Mouse (Mus musculus): Measurements from ENCODE around the gene Gemin7.

Gemin7 gene

DNA sequence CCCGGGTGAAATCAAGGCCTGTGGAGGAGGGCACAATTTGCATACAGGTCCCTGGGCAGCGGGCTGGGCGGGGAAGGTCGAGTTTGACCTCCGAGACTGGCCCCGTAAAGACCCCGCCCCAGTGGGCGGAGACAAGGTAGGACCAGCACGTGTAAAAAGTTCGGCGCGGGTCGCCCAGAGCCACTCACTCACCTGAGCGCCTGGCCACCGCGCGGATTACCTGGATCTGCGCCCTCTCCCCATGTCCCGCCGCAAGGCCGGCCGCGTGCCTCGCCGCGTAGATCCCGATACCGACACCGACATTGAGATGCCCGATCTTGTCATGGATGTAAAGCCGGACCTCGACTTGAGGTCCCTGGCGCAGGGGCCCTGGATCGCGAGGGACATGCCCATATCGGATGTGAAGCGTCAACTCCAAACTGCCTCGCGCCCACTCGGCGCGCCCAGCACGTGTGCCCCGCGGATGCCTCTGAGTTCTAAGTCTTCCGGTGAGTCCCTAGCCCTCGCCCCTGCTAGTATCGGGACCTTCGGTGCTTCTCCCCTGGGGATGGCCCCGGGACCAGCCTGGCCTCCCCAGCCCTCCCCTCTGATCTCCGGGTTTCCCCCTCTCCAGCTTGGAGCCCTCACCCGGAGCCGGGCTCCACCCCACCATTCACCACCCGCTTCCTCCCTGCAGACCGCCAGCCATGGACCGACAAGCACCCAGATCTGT, at the start of gene Gemin7, which contains the start of gene Zfp296:
Gene Gemin7 (minus strand): TSS at position 455 of the 712 bp plus-strand sequence.
Gene Zfp296 (plus strand): TSS at position 147 of the 712 bp plus-strand sequence.
- DNase-seq (ENCODE audit: low read depth, low spot score), result peak; percentile 91

DNA sequence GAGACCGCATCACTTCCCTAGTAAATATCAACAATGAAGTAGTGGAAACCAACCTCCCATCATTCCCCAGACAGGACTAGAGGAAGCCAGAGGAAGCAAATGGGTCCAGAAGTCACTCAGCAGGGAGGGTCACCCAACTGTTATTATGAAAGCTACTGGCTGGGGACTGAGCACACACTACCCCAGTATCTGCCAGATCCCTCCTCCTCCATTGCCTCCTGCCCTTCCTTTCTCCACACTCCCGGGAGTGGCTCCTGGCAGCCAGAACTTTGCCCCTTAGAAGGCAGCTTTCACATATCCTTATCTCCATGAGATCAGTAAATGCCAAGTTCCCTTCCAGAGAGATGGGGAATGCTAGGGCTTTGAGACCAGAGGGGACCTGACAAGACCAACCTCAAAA, 46.0 kb upstream of the Gemin7 start:
- DNase-seq (ENCODE audit: low read depth, low spot score), result no peak

DNA sequence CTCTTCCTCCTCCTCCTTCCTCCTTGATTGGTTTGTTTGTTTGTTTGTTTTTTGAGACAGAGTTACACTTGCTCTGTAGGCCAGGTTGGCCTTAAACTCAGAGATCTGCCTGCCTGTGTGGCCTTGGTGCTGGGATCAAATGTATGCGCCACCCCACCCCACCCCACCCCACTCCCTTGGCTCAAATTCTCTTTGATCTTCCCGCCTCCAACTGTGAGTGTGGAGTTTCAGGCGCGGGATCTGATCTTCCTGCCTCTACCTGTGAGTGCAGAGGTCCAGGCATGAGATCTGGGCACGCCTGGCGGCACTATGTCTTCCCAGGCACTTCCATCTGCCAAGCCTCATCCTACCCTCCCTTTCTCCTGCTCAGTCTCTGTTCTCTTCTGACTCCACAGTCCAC, 44.8 kb upstream of the Gemin7 start:
- no peak for DNase-seq (ENCODE audit: low read depth, low spot score)

DNA sequence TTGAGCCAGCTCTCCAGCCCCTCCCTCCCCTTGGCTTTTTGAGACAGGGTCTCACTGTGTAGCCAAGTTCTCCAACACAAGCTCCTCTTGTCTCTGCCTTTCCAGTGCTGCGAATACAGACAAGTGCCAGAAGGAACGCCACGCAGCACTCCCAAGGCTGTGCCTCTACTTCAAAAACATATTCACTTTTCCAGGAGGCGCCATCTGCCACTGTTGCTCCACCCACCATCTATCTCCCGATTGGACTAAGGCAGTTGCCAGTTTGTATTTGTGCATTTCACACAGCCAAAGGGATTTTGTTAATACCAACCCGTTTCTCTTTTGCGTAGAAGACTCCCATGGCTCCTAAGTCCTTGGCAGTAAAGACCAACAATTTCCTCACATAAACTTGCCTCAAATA, 43.4 kb upstream of the Gemin7 start:
- no peak for DNase-seq (ENCODE audit: low read depth, low spot score)

DNA sequence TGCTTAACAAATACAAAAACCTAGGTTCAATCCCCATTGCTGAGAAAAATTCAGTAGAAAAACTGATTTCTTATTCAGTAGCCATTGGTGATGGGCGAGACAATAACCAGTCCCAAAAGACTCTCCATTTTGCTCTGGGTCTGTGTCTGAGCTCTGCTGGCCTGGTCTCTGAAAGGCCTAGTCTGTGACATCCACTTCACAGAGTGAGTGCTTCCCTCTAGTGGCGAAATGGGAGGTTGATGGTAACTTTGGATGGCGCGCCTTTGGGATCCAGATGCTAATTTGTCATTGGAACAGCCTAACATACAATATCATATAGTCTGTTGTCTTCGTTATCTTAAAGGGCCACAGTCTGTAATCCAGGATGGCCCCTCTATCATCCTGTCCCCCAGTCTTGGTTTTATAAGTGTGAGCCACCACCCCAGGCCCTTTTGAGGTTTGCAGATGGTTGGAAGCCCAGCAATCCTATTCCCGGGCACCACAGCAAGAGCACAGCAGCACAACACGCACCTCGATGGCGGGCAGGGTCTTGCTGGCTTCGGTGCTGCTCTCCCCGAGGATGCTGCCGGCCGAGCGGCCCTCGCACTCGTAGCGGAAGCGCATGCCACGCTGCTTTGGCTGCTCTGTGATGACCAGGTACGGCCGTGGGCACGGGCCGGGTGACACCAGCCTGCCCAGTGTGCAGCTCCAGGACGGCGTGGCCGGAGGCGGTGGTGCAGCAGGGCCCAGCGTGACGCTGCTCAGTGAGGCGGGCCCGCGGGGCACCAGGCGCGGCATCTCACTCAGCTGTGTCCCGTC, 41.8 kb upstream of the Gemin7 start:
- DNase-seq (ENCODE audit: low read depth, low spot score), result peak; percentile 75

DNA sequence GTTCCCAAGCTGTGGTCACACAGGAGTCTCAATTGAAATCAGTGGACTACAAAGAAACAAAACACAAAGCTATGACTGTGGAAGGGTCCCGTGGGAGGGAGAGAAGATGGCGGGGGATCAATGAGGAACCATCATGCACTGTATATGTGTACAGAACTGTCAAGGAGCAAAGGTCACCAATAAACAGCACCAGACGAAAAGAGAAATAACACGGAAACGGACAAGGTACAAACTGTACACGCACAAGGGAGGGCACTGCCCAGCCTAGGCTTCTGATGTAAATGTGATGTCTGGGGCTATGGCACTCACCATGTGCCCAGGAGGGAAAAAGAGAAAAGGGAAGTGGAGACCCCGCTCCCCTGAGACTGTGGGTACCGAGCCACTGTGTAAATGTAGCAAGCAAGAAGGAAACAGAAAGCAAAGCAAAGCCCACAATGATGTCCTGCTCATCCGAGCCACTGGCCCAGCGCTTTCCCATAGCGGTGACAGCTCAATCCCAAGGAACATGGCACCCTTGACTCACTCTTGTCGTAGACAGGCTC, 37.7 kb upstream of the Gemin7 start:
- DNase-seq (ENCODE audit: low read depth, low spot score), result peak; percentile 21

DNA sequence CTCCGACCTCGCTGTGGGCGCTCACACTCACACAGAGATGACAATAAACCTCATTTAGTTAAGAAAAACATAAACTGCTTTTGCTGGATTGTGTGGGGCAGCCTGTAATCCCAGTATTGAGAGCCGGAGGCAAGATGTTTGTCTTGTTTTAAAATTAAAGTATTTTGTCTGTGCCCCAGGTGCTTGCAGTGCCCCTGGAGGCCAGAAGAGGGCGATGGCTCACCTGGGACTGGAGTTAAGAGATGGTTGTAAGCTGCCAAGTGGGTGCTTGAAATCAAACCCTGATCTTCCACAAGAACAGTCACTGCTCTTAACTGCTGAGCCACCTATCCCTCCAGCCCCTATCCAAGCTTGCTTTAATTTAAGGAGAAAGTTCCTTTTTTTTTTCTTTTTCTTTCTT, 33.6 kb upstream of the Gemin7 start:
- no peak for DNase-seq (ENCODE audit: low read depth, low spot score)

DNA sequence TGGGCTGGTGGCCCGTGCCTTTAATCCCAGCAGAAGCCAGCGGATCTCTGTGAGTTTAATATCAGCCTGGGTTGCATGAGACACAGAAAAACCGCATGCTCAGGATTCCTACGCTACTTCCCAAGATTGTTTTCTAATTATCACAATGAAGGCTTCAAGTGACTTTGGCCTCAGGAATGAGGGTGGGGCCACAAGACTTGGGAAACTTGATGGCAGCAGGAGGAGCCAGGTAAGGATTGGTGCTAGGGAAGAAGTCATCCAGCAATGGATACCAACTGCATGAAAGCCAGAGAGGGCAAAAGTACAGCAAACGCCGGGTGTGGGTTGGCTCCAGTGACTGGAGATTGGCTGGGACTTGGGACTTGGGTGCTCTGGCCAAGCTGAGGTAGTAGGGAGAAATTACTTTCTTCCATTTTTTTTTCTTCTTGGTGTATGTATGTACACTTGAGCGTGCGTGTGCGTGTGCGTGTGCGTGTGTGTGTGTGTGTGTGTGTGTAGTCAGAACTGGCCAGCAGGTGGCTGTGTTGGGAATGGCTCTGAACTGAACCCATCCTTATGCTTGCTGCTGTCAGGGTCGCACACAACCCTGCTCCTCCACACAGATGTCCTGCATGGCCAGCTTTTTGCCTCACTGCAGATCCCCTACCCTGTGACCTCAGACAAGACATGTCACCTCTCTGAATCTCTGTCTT, 32.4 kb upstream of the Gemin7 start:
- DNase-seq (ENCODE audit: low read depth, low spot score), result no peak

DNA sequence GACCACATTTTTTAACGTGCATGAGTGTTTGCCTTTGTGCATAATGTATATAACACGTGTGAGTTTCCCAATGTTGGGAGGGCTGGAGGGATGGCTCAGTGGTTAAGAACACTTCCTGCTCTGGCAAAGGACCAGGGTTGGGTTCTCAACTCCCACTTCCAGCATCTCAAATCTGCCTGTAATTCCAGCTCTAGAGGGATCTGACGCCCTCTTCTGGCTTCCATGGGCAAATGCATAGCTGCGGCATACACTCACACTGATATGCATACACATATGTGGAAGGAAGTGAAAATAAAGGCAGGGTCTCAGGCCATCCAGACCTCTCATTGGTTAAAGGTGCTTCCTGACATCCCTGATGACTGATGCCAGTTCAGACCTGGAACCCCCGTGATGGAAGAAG, 29.9 kb upstream of the Gemin7 start:
- DNase-seq (ENCODE audit: low read depth, low spot score), result no peak

DNA sequence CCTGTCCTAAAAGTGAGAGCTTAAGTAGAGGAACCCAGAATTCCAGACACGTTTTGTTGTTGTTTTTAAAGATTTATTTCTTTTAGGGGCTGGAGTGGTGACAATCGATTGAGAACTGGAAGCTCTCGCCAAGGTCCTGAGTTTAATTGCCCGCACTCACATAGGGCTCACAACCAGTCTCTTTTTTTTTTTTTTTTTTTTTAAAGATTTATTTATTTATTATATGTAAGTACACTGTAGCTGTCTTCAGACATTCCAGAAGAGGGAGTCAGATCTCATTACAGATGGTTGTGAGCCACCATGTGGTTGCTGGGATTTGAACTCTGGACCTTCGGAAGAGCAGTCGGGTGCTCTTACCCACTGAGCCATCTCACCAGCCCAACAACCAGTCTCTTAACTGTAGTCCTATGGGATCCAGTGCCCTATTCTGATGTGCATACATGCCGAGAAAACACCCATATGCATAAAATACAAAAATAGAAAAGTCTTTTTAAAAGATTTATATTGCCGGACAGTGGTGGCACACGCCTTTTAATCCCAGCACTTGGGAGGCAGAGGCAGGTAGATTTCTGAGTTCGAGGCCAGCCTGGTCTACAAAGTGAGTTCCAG, 27.3 kb upstream of the Gemin7 start:
- DNase-seq (ENCODE audit: low read depth, low spot score), result peak; percentile 20

DNA sequence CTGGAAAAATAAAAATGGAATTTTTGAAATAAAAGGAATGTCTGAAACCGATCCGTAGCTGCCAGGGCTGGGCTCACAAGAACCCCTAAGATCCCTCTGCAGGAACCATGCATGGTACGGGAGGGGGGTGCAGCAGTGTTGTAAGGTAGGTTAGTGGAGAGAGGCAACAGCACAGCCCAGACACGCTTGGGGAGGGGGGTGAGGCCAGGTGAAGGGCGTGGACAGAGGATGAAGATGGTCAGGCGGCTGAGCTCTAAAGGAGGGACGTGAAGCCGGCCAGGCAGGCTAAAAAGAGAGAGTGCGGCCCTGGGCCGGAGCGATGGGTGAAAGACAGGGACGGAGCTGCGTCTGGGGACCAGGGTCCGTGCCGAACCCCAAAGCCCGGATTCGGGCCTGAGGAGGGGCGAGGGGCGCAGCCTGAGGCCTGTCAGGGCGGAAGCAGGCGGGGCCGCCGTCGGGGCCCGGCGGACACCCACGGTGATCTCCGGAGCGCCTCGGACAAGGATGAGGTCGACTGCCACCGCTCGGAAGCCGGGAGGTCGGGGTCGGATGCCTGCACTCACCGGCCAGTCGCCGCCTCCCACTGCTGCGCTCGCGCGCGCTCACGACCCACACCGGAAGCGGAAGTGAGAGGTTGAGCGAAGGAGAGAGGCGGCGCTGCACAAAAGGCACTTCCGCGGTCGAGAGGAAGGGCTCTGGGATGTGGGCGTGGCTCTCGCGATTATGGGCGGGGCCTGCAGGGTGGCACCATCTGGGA, 26.6 kb upstream of the Gemin7 start, which contains the start of gene Clasrp:
Gene Clasrp (minus strand): TSS at position 638 of the 757 bp plus-strand sequence.
- DNase-seq (ENCODE audit: low read depth, low spot score), result peak; percentile 97

DNA sequence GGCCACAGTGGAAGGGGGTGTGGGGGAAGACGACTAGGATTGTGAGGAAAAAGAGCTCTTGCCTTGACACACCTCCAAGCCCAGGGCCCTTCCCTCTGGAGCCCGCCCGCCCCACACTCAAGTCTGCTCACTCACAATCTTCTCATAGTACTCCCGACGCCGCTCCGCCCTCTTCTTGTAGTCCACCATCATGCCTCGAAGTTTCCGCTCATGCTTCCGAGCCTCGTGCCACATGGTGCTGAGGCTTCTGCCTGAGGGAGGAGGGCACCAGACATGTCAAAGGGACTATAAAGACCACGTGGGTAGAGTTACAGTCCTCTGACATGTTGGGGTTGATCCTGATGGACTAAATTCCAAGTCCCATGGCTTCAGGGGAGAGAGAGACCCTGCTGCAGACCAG, 25.7 kb upstream of the Gemin7 start:
- no peak for DNase-seq (ENCODE audit: low read depth, low spot score)

DNA sequence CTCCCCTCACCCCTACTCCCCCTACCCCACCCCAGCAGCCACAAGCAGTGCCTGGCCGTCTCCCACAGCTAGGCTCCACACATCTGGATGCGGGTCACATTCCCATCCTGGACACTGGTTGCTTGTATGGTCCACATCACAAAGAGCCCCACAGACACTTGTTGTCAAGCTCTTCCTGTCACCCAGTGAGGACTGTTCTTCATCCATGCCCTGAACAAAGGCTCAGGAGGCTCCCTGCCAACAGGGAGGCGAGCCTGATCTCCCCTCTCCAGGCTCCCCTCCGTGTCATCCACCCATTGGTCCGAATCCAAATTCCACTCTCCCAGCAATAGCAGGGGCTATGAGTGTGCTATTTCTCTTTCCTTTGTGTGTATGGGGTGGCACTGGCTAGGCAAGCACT, 23.2 kb upstream of the Gemin7 start:
- DNase-seq (ENCODE audit: low read depth, low spot score), result no peak

DNA sequence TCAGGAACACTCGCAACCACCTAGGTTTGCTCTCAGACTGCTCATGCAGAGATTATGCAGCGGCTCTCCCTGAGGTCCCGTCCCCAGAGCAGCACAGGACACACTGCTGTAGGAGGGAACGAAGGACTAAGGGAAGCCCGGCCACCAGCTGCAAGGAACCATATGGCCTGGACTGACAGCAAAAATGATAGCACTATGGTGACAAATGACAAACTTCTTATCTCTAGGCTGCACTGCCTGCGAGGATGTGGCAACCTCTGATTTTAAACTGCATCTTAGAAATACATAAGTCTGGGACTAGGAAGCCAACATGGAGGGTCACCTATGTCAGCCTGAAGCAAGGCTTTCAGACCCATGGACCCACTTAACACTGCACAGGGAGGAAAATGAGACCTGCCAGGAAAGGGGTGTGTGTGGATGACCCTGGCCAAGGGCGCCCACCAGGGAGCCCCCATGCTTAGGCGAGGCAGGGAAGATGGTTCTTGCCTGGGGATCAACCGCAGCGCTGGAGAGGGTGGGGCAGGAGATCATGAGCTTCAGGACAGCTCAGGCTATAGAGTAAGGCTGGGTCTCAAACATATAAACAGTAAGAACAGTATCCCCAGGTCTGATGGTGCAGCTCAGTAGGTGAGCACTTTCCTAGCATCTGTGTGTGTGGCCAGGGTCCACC, 15.8 kb upstream of the Gemin7 start:
- no peak for DNase-seq (ENCODE audit: low read depth, low spot score)

DNA sequence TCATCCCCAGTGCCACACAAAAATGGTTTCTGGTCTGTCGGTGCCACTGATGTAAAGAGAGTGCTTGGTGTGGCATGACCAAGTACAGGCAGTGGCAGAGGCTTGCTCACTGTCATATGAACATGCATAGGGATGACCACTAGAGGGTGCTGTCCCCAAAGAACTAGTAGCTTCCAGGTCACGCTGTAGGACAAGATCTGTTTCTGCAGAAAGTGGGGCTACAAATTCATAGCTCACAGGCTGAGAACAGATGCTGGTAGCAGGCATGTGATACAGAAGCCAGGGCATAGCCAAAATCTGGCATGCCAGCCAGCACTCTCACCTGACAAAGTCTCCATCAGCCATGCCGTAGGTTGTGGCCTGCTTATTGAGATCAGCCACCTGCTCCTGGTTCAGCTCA, 12.5 kb upstream of the Gemin7 start:
- DNase-seq (ENCODE audit: low read depth, low spot score), result peak; percentile 88

DNA sequence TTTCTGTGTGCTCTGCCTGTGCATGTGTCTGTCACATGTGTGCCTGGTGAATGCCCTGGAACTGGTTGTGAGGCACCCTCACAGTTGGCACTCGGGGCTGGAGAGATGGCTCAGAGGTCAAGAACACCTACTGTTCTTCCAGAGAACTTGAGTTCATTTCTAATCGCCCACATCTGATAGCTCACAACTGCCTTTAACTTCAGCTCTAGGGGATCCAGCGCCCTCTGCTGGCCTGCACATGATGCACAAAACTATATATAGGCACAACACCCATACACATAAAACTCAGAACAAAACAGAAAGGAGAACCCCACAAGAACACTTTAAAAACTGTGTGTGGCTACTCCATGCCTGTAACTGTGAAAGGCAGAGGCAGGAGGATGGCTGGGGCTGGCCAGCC, 11.8 kb upstream of the Gemin7 start:
- peak; percentile 92 for DNase-seq (ENCODE audit: low read depth, low spot score)

DNA sequence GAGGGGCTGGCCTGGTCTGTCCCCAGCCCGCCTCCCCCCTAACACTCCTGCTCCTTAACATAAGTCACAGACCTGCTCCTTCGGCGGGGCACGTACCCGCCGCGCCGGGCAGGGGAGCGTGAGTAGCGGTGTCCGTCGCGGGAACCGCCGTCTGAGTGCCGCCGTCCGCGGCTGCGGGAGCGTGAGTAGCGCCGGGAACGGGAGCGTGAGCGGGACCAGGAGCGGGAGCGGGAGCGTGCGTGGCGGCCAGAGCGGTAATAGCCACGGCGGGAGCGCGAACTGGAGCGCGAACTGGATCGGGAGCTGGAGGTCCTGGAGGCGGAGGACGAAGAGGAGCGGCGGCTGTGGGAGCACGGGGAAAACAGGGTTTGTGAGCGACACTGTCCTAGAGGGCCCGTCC, 8.9 kb upstream of the Gemin7 start:
- no peak for DNase-seq (ENCODE audit: low read depth, low spot score)

DNA sequence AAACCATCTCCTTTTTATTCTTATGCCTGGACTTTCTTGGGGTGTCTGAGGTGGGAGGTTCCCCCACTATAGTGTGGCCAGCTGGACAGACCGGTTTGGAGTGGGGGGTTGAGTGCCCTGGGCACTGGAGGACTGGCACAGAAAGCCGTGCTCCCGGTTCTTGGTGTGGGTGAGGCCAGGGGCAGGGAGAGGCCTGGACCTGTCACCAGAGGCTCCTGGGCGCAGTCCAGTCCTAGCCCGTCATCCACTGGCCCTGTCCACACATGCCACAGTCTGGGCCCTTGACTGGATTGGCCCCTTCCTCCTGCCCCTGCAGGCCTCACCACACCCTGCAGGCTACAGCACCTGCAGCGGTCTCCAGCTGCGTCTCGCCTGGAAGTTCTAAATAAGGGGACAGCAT, 3.2 kb upstream of the Gemin7 start:
- DNase-seq (ENCODE audit: low read depth, low spot score), result no peak

DNA sequence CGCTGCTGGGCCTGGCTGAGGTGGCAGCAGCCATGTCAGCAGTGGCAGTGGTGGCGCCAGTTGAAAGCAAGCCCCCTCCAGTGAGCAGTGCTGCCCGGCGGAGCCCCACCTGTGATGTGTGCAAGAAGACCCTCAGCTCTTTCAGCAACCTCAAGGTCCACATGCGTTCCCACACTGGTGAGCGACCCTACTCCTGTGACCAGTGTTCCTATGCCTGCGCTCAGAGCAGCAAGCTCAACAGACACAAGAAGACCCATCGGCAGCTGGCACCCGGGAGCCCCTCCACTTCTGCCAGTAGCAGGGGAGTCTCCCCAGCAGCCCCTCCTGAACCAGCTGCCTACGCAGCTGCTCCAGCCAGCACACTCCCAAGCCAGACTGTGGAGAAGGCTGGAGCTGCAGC, 2.4 kb upstream of the Gemin7 start:
- DNase-seq (ENCODE audit: low read depth, low spot score), result no peak

DNA sequence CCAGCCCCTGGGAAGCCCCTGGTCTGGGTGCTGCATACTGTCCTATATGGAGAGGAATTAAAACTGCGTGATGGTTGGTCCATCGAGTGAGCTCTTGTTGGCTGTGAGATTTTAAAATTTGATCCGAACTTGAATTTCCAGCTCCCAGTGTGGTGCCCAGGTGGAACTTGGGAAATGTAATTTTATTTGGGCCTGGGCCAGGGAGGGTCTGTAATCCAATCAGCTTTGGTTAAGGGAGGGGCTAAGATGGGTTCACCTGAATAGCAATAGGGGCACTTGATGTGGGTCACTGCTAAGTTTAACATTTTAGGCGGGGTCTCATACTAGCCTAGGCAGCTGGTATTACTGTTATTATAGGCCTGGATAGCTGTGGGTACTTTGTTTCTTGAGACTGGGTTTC, 1.0 kb upstream of the Gemin7 start:
- peak; percentile 78 for DNase-seq (ENCODE audit: low read depth, low spot score)

All from A20 (cell line).